Mouse (Mus musculus) thymus, adult 2 months (tissue): ENCODE data around the gene Zfp865.

Experiments used
- CTCF ChIP-seq: fragments of 200-500 bp; IDR thresholded peaks from 2 replicates; pipeline ENCODE4 v1.5.1; 2012; ENCODE audit warnings: mild to moderate bottlenecking, control low read depth, low read length, moderate library complexity, borderline replicate concordance; ENCODE audit not compliant: control insufficient read depth, poor library complexity, insufficient read depth; ENCODE audit errors: extremely low read depth
- POLR2A ChIP-seq: fragments of 200-500 bp; IDR thresholded peaks from 2 replicates; pipeline ENCODE4 v1.6.1; 2012; ENCODE audit warnings: mild to moderate bottlenecking, low read length, control low read depth, moderate library complexity; ENCODE audit not compliant: control insufficient read depth, poor library complexity, insufficient read depth; ENCODE audit errors: extremely low read depth

DNA sequence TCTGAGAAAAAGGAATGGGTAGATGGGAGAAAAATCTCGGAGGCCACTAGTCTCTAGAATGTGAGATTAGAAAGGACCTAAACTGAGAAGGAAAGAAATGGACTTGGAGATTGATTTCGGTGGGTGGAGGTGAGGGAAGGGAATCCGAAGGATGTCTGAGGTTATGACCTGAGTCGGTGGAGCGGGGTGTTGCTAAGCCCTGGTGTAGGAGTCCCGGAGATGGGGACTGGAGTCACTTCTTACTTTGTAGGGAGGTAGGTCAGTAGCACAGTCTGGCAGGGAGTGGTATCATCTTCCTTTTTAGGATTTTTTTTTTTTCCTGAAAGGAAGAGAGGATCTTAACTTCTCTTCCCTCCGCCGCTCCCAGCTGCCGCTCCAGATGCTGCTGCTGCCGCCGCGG lies 32.3 kb downstream of the Zfp865 start:
- TF ChIP-seq CTCF (no peak), POLR2A (no peak)
